Mouse (Mus musculus) liver, embryonic 16.5 days (tissue): ENCODE results near the gene Itga7. TPM values are rescaled to one million over a fixed set of nuclear protein-coding genes. Genes with fewer than 3 reads are reported as not detected.

ENCODE experiments used
- ATAC-seq: fragments of 200-750 bp; cut with Nextera tagmentation; 2 replicates; pipeline ENCODE4 v1.8.0; 2017; ENCODE audit warnings: low read depth, mild to moderate bottlenecking, moderate number of reproducible peaks, moderate library complexity
- H3K27ac ChIP-seq: fragments of 300-500 bp; sonication (generic); 2 replicates; pipeline ENCODE4 v1.5.1; 2014; ENCODE audit warnings: mild to moderate bottlenecking, low read length
- H3K27me3 ChIP-seq: fragments of 300-500 bp; sonication (generic); 2 replicates; pipeline ENCODE4 v1.6.1; 2014; ENCODE audit warnings: low read depth, low read length, mixed read lengths; ENCODE audit not compliant: control insufficient read depth, insufficient read depth
- H3K36me3 ChIP-seq: fragments of 300-500 bp; sonication (generic); 2 replicates; pipeline ENCODE4 v1.6.1; 2014; ENCODE audit warnings: mild to moderate bottlenecking; ENCODE audit not compliant: control insufficient read depth, insufficient read depth
- H3K4me1 ChIP-seq: fragments of 300-500 bp; sonication (generic); 2 replicates; pipeline ENCODE4 v1.6.1; 2014; ENCODE audit warnings: low read depth, low read length, mixed read lengths; ENCODE audit not compliant: control insufficient read depth
- H3K4me2 ChIP-seq: fragments of 300-500 bp; sonication (generic); 2 replicates; pipeline ENCODE4 v1.6.1; 2014; ENCODE audit warnings: low read depth, low read length, mixed read lengths
- H3K4me3 ChIP-seq: fragments of 300-500 bp; sonication (generic); 2 replicates; pipeline ENCODE4 v1.5.1; 2014; ENCODE audit warnings: low read depth, mild to moderate bottlenecking, low read length
- H3K9ac ChIP-seq: fragments of 300-500 bp; sonication (generic); 2 replicates; pipeline ENCODE4 v1.6.1; 2014; ENCODE audit warnings: low read depth, low read length
- H3K9me3 ChIP-seq: fragments of 300-500 bp; sonication (generic); replicated peaks from 2 replicates; pipeline ENCODE4 v1.6.1; 2016; ENCODE audit warnings: low read length; ENCODE audit not compliant: control insufficient read depth
- WGBS: fragments of 180-500 bp; shearing (Covaris S2); extraction: QIAGEN DNeasy Blood & Tissue Kit; methylation state at CpG from one replicate; pipeline ENCODE4 v1.1.7; 2014; ENCODE audit not compliant: insufficient replicate concordance; 5-methylcytosine and 5-hydroxymethylcytosine counted together
- polyA plus RNA-seq: library from polyadenylated mRNA; unstranded; fragments of >200 nt; fragmentation: Nextera tagmentation; extraction: Ambion mirVana; gene quantifications from 2 replicates; pipeline ENCODE4 v1.2.1, GENCODE M21; 2015

Gene Itga7
- polyA plus RNA-seq, 1 experiment from 2014 or later, result 0.83 TPM

DNA sequence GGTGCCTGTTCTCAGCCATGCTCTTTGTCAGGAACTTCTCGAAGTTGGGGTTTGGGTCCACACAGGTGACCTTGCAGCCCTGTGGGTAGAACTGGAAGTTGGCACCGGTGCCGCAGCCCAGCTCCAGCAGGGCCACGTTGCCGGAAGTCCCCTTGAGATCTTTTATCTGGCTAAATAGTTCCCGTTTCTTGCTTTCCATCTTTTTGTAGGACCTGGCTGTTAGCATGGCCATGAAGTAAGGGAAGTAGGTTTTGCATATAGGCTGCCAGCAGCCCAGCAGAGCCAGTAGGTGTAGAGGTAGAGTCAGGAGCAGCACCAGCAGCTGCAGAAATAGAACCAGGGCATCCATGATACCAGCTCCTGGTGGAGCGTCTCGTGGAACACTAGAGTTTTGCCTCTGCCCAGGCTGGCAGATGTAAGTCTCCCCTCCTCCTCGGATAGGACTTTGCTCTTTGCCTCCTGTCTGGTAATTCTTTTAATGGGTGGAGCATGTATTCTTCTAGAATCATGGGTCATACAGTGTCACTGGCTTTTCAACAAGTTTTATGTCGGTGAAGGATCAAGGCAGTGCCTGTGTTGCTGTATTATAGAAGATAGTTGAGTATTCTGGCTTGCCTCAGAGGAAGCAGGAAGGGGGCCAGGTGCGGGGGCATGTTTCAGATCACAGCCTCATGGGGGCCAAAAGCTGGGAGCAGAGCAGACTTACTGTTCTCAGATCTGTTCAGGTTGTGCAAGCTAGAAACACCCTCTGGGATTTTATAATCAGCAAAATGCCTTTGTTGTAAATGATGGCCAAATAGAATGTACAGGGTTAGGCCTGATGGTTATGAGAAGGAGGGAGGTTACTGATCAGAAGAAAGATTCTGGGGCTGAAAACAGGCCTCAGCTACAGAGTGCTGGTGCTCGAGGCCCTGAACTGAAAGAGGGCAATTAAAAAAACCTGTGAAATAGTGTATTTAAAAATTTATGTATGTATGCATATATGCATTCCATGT is 27.3 kb downstream of the Itga7 start, which contains the start of gene Mettl7b:
Gene Mettl7b (minus strand): TSS at position 399 of the 995 bp plus-strand sequence.
- H3K4me2 ChIP-seq, result no peak within 1 kb of the TSS
- H3K27ac ChIP-seq, result no peak within 1 kb of the TSS
- no peaks in the 10 kb centered on the region for H3K9me3 ChIP-seq
- H3K27me3 ChIP-seq, result peaks cover 36% of the 10 kb centered on the region
- 50% methylated on average over 12 of the region's 12 CpGs for WGBS
- no peak within 1 kb of the TSS for H3K4me3 ChIP-seq
- no peak for ATAC-seq
- no peaks in the 10 kb centered on the region for H3K4me1 ChIP-seq
- no peaks in the 10 kb centered on the region for H3K36me3 ChIP-seq
- no peak within 1 kb of the TSS for H3K9ac ChIP-seq

GRCm38 (mm10) chr10:128964961-128965360 is 31.3 kb downstream of the Itga7 start:
- no peak overlapping the region for H3K4me3 ChIP-seq
- H3K4me1 ChIP-seq, result no peaks in the 10 kb centered on the region
- ATAC-seq, result peak; percentile 94
- H3K36me3 ChIP-seq, result no peaks in the 10 kb centered on the region
- H3K27ac ChIP-seq, result no peak overlapping the region
- H3K27me3 ChIP-seq, result peaks cover 12% of the 10 kb centered on the region
- H3K9me3 ChIP-seq, result no peaks in the 10 kb centered on the region
- H3K9ac ChIP-seq, result no peak overlapping the region
- no peak overlapping the region for H3K4me2 ChIP-seq
- 44% methylated on average over 2 of the region's 2 CpGs for WGBS

DNA sequence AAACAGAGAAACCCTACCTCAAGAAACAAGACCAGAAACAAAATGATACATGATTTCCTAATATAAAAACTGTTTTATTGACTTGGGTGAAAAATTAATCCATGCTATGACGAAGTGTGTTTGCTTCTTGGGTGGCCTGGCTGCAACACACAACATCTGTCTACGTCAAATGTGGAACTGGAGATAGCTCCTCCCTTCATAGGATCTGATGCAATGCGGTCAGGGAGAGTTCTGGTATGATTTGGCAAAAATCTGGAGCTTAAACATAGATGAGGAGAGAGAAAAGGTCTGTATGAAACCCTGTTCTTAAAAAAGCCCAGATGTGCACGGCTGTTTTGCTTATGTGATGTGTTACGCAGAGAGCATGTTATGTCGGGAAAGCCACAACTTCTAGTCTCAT is 32.3 kb downstream of the Itga7 start:
- Histone ChIP-seq H3K27me3 (peaks cover 9% of the 10 kb centered on the region), H3K27ac (no peak overlapping the region), H3K4me3 (no peak overlapping the region), H3K4me1 (no peaks in the 10 kb centered on the region), H3K4me2 (no peak overlapping the region), H3K36me3 (no peaks in the 10 kb centered on the region), H3K9ac (no peak overlapping the region), H3K9me3 (no peaks in the 10 kb centered on the region)
- WGBS, result 50% methylated on average over 6 of the region's 6 CpGs
- no peak for ATAC-seq

- WGBS, result 47% methylated on average over 1 of the region's 1 CpGs
- H3K4me3 ChIP-seq, result no peak overlapping the region
Observed at GRCm38 (mm10) chr10:128968341-128968749, 34.7 kb downstream of the Itga7 start.

GRCm38 (mm10) chr10:128970740-128971250 is 37.2 kb downstream of the Itga7 start:
- Histone ChIP-seq H3K36me3 (no peaks in the 10 kb centered on the region), H3K9me3 (no peaks in the 10 kb centered on the region), H3K9ac (no peak overlapping the region), H3K4me1 (no peaks in the 10 kb centered on the region), H3K4me2 (no peak overlapping the region), H3K4me3 (no peak overlapping the region), H3K27ac (no peak overlapping the region), H3K27me3 (peaks cover 6% of the 10 kb centered on the region; the same call in 1 of the 2 replicates)
- WGBS, result 20% methylated on average over 1 of the region's 1 CpGs
- ATAC-seq, result no peak

More at GRCm38 (mm10) chr10:128968341-128968749, 34.7 kb downstream of the Itga7 start:
- H3K9me3 ChIP-seq, result no peaks in the 10 kb centered on the region
- peaks cover 6% of the 10 kb centered on the region; the same call in 1 of the 2 replicates for H3K27me3 ChIP-seq
- H3K4me2 ChIP-seq, result no peak overlapping the region
- H3K27ac ChIP-seq, result no peak overlapping the region
- no peaks in the 10 kb centered on the region for H3K36me3 ChIP-seq
- H3K4me1 ChIP-seq, result no peaks in the 10 kb centered on the region
- no peak for ATAC-seq
- H3K9ac ChIP-seq, result no peak overlapping the region

- no peak for ATAC-seq
- 49% methylated on average over 4 of the region's 4 CpGs for whole genome bisulfite sequencing
- no peak overlapping the region for H3K27ac ChIP-seq
- no peaks in the 10 kb centered on the region for H3K4me1 ChIP-seq
- H3K4me3 ChIP-seq, result no peak overlapping the region
- no peaks in the 10 kb centered on the region for H3K36me3 ChIP-seq
- H3K27me3 ChIP-seq, result peaks cover 8% of the 10 kb centered on the region
- no peak overlapping the region for H3K9ac ChIP-seq
- H3K9me3 ChIP-seq, result no peaks in the 10 kb centered on the region
- H3K4me2 ChIP-seq, result no peak overlapping the region
Observed at GRCm38 (mm10) chr10:128972841-128973240, 39.2 kb downstream of the Itga7 start.

GRCm38 (mm10) chr10:128976395-128976794 is 42.8 kb downstream of the Itga7 start:
- Histone ChIP-seq H3K36me3 (no peaks in the 10 kb centered on the region), H3K4me1 (no peaks in the 10 kb centered on the region), H3K9me3 (no peaks in the 10 kb centered on the region), H3K4me3 (no peak overlapping the region), H3K27me3 (peaks cover 5% of the 10 kb centered on the region), H3K27ac (no peak overlapping the region), H3K9ac (no peak overlapping the region), H3K4me2 (no peak overlapping the region)
- ATAC-seq, result no peak
- 27% methylated on average over 3 of the region's 3 CpGs for WGBS

DNA sequence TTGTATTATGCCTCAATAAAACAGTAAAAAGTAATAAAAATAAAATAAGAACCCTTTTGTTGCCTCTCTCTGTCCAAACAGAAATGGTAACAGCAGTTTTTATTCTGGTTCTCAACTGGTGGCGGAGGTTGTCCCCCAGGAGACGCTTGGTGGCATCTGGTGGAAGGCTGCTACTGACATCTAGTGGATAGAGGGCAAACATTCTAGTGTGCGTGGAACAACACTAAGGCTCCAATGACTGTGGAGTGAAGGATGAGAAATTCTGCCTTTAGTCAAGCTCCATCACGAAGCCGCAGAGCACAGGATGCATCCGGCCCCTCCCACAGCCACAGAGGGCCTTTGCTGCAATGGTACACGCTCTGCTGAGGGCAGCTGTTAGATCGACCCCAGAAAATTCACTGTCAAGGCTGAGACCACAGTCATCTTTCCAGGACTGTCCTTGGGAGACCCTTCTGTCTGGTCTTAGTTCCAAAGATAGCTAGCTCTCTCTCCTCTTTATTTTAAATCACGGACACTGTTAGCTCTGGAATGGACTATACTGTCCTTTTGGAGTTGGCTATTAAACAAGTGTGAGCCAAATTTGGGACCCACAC is 44.0 kb downstream of the Itga7 start:
- Histone ChIP-seq H3K4me3 (no peak overlapping the region), H3K27ac (no peak overlapping the region), H3K27me3 (peaks cover 5% of the 10 kb centered on the region), H3K36me3 (no peaks in the 10 kb centered on the region), H3K4me2 (no peak overlapping the region), H3K4me1 (no peaks in the 10 kb centered on the region), H3K9ac (no peak overlapping the region), H3K9me3 (no peaks in the 10 kb centered on the region)
- 21% methylated on average over 9 of the region's 9 CpGs for WGBS
- no peak for ATAC-seq
